Mouse (Mus musculus): ENCODE measurements around the gene Slc39a5.

DNA sequence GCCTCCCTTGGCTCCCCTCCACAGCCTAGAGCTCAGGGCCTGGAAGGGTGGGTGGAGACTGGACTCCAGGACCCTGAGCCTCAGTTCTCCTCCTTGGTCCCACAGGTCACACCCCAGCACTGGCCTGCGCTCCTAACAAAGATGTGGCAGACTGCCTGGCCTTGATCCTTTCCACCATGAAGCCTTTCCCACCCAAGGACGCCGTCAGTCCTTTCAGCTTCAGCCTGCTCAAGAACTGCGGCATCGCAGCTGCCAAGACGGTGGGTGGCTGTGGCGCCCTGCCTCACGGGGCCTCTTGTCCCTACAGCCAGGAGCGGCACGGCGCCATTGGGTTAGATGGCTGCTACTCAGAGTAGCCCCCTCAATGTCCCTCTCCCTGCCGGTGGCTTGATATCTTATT, 10.7 kb downstream of the Slc39a5 start:
- TF ChIP-seq CTCF (IDR thresholded peaks at IDR 0.05; ENCODE audit: extremely low read depth, insufficient read length, insufficient replicate concordance, low read depth, low read length) (no peak), POLR2A (IDR thresholded peaks at IDR 0.05; ENCODE audit: low read depth, low read length) (no peak)
